Mouse (Mus musculus) right cerebral cortex, adult 2 months (tissue): ENCODE data around the gene Jag2.

Experiments
- DNase-seq, 2 experiments: peaks; one replicate each; pipeline ENCODE4 v3.0.0; 2021 to 2022; ENCODE audit warnings: low spot score in 2 of 2

Jag2 gene

DNA sequence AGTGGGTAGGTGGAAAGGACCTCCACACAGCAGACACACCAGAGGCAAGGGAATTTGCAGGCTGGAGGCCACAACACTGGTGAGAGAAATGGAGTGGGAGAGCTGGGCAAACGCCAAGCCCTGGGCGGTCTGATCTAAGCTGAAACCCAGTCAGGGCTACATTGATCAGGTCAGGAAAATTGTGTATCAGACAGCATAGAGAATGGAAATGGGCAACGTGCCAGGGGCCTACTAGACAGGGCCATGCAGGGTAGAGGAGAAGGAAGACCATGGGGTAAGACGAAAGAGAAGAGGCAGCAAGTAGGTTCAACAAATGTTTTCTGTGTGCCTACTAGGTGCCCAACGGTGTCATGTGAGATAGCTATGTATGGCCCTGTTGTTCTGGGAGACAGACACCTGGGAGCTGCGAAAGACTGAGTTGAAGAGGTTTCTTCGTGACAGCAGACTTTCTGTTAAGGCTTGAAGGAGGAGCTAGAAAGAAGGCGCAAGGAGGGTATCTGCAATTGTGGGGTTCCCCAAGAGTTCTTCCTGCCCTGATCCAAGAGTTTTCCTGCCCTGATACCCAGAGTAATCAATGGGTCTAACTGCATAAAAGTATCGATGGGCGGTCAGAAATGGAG, 11.7 kb upstream of the Jag2 start:
- no peak for DNase-seq

GRCm38 (mm10) chr12:112940710-112941109, 11.1 kb upstream of the Jag2 start:
- no peak for DNase-seq

DNA sequence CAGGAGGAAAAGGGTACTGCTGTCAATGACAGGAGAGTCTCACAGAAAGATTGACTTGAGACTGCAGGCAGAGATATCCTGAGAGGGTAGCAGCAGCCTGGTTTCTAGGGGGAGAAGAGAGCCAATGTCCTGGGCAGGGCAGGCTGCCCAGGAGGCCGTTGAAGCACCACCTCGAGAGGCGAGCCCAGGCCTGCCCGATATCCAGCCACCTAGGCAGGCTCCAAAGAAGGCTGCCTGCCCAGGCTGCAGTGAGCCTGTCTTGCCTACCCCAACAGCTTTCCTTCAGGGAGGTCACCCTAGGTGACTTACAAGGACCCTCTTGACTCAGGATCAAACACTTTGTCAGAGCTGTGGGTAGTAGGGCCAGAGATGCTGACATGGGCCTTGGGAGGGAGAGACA, 10.7 kb upstream of the Jag2 start:
- DNase-seq: no peak

- DNase-seq: no peak
These were observed 9.4 kb upstream of the Jag2 start for GRCm38 (mm10) chr12:112938873-112939565.

- no peak for DNase-seq
These were observed 8.8 kb upstream of the Jag2 start for GRCm38 (mm10) chr12:112938366-112938765.

DNA sequence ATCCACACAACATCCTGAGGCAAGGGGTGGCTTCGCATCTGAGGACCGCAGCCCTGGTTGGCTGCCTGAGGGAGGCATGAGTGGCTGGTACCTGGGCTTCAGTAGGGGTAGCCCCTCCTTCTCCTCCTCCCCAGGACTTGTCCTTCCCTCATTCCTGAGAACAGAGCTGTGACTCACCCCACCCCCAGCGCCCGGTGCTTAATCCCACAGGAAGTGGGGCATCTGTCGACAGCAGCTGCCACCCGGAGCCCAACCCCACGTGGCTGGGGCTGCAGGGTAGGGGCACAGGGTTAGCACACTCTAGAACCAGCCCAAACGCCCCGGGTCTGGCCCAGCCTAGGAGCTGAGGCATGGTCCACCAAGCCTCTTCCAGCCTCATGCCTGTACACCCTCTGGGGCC, 8.3 kb upstream of the Jag2 start:
- DNase-seq: peak; percentile 44 to 61

DNA sequence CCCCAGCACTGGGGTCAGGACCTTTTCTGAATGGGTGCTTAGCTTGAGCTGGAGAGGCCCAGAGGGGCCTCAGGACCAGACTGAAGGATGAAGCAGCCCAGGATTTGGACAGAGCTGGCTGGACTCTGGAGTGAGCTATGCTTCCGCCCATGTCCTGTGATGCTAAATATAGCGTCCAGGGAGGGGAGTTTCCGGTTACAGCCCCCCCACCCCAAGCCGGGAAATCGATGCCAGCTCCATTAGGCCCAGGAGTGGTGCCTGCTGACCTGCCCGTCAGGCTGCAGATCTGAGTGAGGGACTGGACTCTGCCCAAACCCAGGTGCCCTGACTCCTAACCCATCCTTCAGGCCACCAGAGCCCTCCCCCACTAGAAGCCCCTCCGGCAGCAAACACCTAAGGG, 3.1 kb upstream of the Jag2 start:
- no peak for DNase-seq

DNA sequence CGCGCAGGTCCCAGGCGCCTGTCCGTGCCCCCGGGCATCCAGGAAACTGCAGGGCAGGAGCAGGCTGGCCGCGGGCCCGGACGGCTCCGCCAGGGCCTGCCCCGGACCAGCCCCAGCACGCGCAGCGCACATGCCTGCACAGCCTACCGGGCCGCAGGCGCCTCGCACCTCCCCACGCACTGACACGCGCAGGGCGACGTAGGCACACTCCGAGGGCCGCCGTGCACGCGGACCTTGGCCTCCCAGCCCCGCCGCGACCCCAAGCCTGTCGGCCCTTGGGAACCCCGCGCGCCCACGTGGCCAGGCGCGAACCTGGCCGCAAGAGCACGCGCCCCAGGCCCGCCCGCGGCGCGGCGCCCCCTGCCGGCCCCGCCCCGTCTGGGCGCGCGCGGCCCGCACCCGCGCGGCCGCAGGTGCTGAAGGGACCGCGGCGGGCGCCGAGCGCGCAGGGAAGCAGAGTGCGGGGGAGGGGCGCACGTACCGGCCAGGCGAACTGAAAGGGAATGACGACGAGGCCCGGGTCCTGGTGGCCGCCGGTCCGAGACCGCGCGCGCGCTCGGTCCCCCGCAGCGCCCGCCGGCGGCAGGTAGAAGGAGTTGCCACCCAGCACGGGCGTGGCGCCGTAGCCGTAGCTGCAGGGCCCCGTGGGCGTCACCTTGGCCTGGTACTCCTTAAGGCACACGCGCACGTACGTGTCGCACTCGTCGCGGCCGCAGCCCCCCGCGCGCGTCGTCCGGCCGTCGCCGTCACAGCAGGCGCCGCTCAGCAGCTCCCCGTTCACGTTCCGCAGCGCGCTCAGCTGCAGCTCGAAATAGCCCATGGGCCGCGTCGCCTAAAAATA, 955 bp downstream of the Jag2 start:
- DNase-seq: peak; percentile 59 to 64

GRCm38 (mm10) chr12:112927265-112927664, 2.3 kb downstream of the Jag2 start:
- no peak for DNase-seq

DNA sequence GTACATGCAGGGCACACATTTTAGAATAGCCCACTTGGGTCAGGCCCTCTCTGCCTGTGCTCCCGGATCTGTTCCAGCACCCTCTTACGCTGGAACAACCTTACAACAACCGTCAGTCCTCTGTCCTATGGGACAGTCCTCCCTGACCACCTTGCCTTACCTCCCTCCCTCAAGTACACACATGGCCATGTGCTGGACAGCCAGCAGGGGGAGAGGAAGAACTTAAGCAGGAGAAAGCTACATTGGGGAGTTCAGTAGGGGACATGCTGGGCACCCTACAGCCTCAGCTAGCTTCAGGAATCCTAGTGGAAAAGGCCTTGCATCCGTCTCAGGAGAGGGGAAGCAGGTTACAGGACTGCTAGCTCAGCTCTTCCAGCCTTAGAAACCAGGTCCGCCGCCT, 3.6 kb downstream of the Jag2 start:
- no peak for DNase-seq

DNA sequence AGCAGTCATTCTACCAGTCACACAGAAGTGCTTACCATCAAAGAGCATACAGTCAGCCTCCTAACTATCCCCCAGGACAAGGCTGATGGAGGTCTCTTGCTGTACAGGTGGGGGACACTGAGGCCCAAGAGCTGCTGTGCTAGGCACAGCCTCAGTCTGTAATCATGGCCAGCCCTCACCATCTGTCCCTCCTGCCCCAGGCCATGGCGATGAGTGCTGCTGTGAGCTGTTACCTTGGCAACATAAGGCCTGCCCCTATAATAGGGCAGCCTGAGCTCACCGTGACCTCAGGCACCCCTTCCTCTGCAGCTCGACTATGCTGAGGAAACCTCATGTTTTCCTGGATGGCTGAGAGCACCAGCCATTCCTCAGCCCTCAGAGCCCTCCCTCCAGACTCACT, 7.0 kb downstream of the Jag2 start:
- DNase-seq: no peak

GRCm38 (mm10) chr12:112921518-112921917, 8.1 kb downstream of the Jag2 start:
- no peak for DNase-seq

GRCm38 (mm10) chr12:112917906-112918305, 11.7 kb downstream of the Jag2 start:
- no peak for DNase-seq

DNA sequence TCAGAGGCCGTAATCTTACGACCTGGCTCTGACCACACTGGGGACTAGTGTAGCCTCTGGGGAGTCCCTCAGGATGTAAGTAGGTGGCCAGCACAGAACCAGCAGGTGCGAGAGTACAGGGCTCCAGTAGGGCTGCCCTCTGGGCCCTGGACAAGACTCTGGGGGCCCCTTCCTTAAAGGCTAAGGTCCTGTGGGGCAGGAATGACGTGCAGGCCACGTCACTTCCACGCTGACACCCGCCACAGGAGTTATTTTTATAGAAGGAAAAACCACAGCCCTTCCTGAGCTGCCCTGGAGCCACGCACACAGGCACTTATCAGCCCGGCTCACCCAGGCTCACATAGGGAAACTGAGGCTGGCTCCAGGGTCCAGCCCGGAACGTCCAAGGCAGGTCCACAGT, 12.1 kb downstream of the Jag2 start:
- DNase-seq: no peak

DNA sequence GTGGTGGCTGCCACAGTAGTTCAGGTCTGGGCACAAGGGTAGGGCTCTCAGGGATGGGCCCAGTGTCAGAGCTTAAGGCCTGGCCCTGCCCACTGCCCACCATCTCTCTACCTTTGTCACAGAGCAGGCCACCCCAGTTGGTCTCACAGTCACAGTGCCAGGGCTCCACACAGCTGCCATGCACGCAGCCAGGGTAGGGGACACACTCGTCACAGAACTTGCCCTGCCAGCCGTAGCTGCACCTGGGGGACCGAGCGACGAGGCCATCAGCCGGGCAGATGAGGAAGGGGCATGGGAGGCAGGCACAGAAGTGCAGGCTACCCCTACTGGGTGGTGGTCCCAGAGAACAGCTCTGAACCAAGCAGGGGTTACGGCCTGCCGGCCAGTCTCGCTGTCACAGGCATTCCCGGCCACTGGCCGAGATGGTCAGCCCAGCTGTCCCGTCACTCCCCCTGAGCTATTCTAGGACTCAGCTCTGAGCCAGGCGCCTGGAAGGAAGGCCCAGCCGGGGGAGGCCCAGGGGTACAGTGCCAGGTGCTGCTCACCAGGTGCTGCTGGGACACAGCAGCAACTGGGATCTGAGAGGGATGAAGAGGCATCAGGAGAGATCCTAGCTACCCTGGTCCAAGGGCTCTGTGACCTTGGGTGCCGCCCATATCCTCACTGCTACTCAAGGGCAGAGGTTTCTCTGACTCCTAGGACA, 12.7 kb downstream of the Jag2 start:
- no peak for DNase-seq

GRCm38 (mm10) chr12:112915587-112915986, 14.0 kb downstream of the Jag2 start:
- DNase-seq: no peak

- no peak for DNase-seq
These were observed 15.0 kb downstream of the Jag2 start for GRCm38 (mm10) chr12:112914527-112914926.

GRCm38 (mm10) chr12:112912951-112913745, 16.4 kb downstream of the Jag2 start:
- no peak for DNase-seq

GRCm38 (mm10) chr12:112911701-112912100, 17.9 kb downstream of the Jag2 start:
- DNase-seq: no peak

DNA sequence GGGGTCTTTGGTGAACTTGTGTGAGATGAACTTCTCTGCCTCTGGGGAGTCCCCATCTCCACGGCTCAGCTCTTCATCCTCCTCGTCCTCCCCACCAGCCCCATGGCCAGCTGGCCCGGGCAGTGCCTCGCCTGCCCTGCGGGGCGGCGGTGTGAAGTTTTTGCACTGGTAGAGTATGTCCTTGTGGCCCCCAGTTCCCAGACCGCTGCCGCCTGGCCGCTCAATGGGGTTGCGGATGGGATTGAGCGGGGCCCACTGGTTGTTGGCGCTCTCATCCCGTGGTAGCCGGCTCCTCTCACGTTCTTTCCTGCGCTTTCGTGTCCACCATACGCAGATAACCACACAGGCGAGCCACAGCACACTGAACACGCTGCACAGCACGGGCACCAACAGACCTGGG, 20.6 kb downstream of the Jag2 start:
- DNase-seq: no peak

DNA sequence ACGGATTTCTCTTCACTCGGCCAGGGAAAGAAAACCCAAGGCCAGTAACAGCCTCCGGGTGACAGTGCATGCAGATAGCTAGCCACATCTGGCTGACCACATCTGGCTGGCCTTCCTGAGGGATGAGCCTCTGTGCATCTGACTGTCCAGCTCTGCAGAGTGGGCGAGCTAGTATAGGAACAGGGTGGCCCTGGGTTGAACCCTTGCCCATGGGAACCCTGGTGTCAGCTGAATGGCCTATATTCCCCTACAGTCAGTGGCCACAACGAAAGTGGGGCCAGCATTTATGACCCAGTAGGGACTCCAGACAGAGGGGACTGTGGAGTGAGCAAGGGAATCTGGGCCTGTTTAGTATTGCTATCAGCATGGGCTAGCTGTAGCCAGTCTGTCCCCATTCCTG, 24.6 kb downstream of the Jag2 start:
- DNase-seq: no peak
